Mouse (Mus musculus): ENCODE measurements around the gene Pigk.
A peak's percentile ranks its signal among the peaks of the same experiment; 100 is the strongest.
"Not testable (repeated sequence)": the region's sequence is repeated elsewhere in the genome, so short reads cannot be mapped to it uniquely, and the experiment has no call there.

The Pigk gene

GRCm38 (mm10) chr3:152763139-152763882 is 49.4 kb downstream of the Pigk start:
- ATAC-seq (ENCODE audit: insufficient number of reproducible peaks, low FRiP score, low TSS enrichment) = no peak

- ATAC-seq (ENCODE audit: insufficient number of reproducible peaks, low FRiP score, low TSS enrichment) = no peak
Measured at GRCm38 (mm10) chr3:152764516-152765312, 50.8 kb downstream of the Pigk start.

GRCm38 (mm10) chr3:152767485-152767884 is 53.6 kb downstream of the Pigk start:
- ATAC-seq (ENCODE audit: insufficient number of reproducible peaks, low FRiP score, low TSS enrichment) = no peak

- no peak for ATAC-seq (ENCODE audit: insufficient number of reproducible peaks, low FRiP score, low TSS enrichment)
Measured at GRCm38 (mm10) chr3:152770056-152770455, 56.2 kb downstream of the Pigk start.

- ATAC-seq (ENCODE audit: insufficient number of reproducible peaks, low FRiP score, low TSS enrichment) = no peak
Measured at GRCm38 (mm10) chr3:152776363-152776762, 62.5 kb downstream of the Pigk start.

- ATAC-seq (ENCODE audit: insufficient number of reproducible peaks, low FRiP score, low TSS enrichment) = no peak
Measured at GRCm38 (mm10) chr3:152776872-152777540, 63.1 kb downstream of the Pigk start.

GRCm38 (mm10) chr3:152779819-152780218 is 65.9 kb downstream of the Pigk start:
- ATAC-seq (ENCODE audit: insufficient number of reproducible peaks, low FRiP score, low TSS enrichment) = no peak

GRCm38 (mm10) chr3:152783792-152784191 is 69.9 kb downstream of the Pigk start:
- ATAC-seq (ENCODE audit: insufficient number of reproducible peaks, low FRiP score, low TSS enrichment) = peak; percentile 64; the same call in 1 of the 2 replicates

GRCm38 (mm10) chr3:152784353-152784752 is 70.5 kb downstream of the Pigk start:
- not testable (repeated sequence) for ATAC-seq (ENCODE audit: insufficient number of reproducible peaks, low FRiP score, low TSS enrichment)

- not testable (repeated sequence) for ATAC-seq (ENCODE audit: insufficient number of reproducible peaks, low FRiP score, low TSS enrichment)
Measured at GRCm38 (mm10) chr3:152788301-152788953, 74.5 kb downstream of the Pigk start.

- no peak; the same call in 1 of the 2 replicates for ATAC-seq (ENCODE audit: insufficient number of reproducible peaks, low FRiP score, low TSS enrichment)
Measured at GRCm38 (mm10) chr3:152792601-152793000, 78.7 kb downstream of the Pigk start.

GRCm38 (mm10) chr3:152793006-152793405 is 79.1 kb downstream of the Pigk start:
- no peak for ATAC-seq (ENCODE audit: insufficient number of reproducible peaks, low FRiP score, low TSS enrichment)

- ATAC-seq (ENCODE audit: insufficient number of reproducible peaks, low FRiP score, low TSS enrichment) = no peak
Measured at GRCm38 (mm10) chr3:152796216-152796615, 82.3 kb downstream of the Pigk start.

GRCm38 (mm10) chr3:152797354-152797753 is 83.5 kb downstream of the Pigk start:
- no peak for ATAC-seq (ENCODE audit: insufficient number of reproducible peaks, low FRiP score, low TSS enrichment)

GRCm38 (mm10) chr3:152799738-152800431 is 86.0 kb downstream of the Pigk start:
- peak; percentile 45; the same call in 1 of the 2 replicates for ATAC-seq (ENCODE audit: insufficient number of reproducible peaks, low FRiP score, low TSS enrichment)

- ATAC-seq (ENCODE audit: insufficient number of reproducible peaks, low FRiP score, low TSS enrichment) = no peak
Measured at GRCm38 (mm10) chr3:152813905-152814304, 100.0 kb downstream of the Pigk start.

GRCm38 (mm10) chr3:152815110-152815509 is 101.2 kb downstream of the Pigk start:
- ATAC-seq (ENCODE audit: insufficient number of reproducible peaks, low FRiP score, low TSS enrichment) = no peak

- ATAC-seq (ENCODE audit: insufficient number of reproducible peaks, low FRiP score, low TSS enrichment) = no peak
Measured at GRCm38 (mm10) chr3:152820406-152820805, 106.5 kb downstream of the Pigk start.

- no peak for ATAC-seq (ENCODE audit: insufficient number of reproducible peaks, low FRiP score, low TSS enrichment)
Measured at GRCm38 (mm10) chr3:152821202-152821601, 107.3 kb downstream of the Pigk start.

GRCm38 (mm10) chr3:152831377-152831776 is 117.5 kb downstream of the Pigk start:
- ATAC-seq (ENCODE audit: insufficient number of reproducible peaks, low FRiP score, low TSS enrichment) = no peak

Measured in cerebellum, adult (tissue).